Mouse (Mus musculus) adrenal gland, adult 18-20 months (tissue): ENCODE results near the gene Akap6. TPM values are rescaled to one million over a fixed set of nuclear protein-coding genes. Genes with fewer than 3 reads are reported as not detected.

Experiments used
- DNase-seq, 2 experiments: peaks; one replicate each; pipeline ENCODE4 v3.0.0; 2021 to 2022; ENCODE audit warnings: low spot score in 2 of 2
- long read RNA-seq, 2 experiments: library from polyadenylated mRNA; stranded (forward); transcript quantifications; one replicate each; pipeline ENCODE4 v2.0.0; 2021
- total RNA-seq, 2 experiments: library from RNA; stranded (reverse); gene quantifications; 1 replicate in 1 of 2; 2 replicates in 1 of 2; pipeline ENCODE4 v1.2.3; 2021

Gene Akap6
- total RNA-seq = 1 to 10 TPM; 2.2 to 2.5 TPM
- long read RNA-seq, experiment 1 = 0 reads
- long read RNA-seq, experiment 2 = 0 reads

GRCm38 (mm10) chr12:52699146-52699545 lies at the start of gene Akap6:
Gene Akap6, plus strand, starts transcription at chr12:52699383.
- DNase-seq = no peak

- DNase-seq = no peak
These were observed 36.0 kb upstream of the Akap6 start for GRCm38 (mm10) chr12:52662907-52663790.

GRCm38 (mm10) chr12:52664944-52665343 lies 34.2 kb upstream of the Akap6 start:
- no peak for DNase-seq

GRCm38 (mm10) chr12:52671436-52671835 lies 27.7 kb upstream of the Akap6 start:
- DNase-seq = no peak

GRCm38 (mm10) chr12:52671943-52672342 lies 27.2 kb upstream of the Akap6 start:
- DNase-seq = no peak

GRCm38 (mm10) chr12:52673361-52673960 lies 25.7 kb upstream of the Akap6 start:
- no peak for DNase-seq

- no peak for DNase-seq
These were observed 24.2 kb upstream of the Akap6 start for GRCm38 (mm10) chr12:52675010-52675409.

GRCm38 (mm10) chr12:52687355-52687754 lies 11.8 kb upstream of the Akap6 start:
- no peak for DNase-seq

- DNase-seq = no peak
These were observed 10.5 kb upstream of the Akap6 start for GRCm38 (mm10) chr12:52688712-52689111.

GRCm38 (mm10) chr12:52691552-52691951 lies 7.6 kb upstream of the Akap6 start:
- no peak for DNase-seq

- no peak for DNase-seq
These were observed 6.8 kb upstream of the Akap6 start for GRCm38 (mm10) chr12:52692290-52692974.

GRCm38 (mm10) chr12:52697407-52698109 lies 1.6 kb upstream of the Akap6 start:
- no peak for DNase-seq

GRCm38 (mm10) chr12:52698276-52698930 lies 780 bp upstream of the Akap6 start:
- no peak for DNase-seq

- DNase-seq = no peak
These were observed 946 bp downstream of the Akap6 start for GRCm38 (mm10) chr12:52699961-52700696.

GRCm38 (mm10) chr12:52700697-52701191 lies 1.6 kb downstream of the Akap6 start:
- DNase-seq = no peak

- DNase-seq = no peak
These were observed 2.0 kb downstream of the Akap6 start for GRCm38 (mm10) chr12:52701201-52701641.

GRCm38 (mm10) chr12:52702368-52702967 lies 3.3 kb downstream of the Akap6 start:
- no peak for DNase-seq

GRCm38 (mm10) chr12:52704081-52704480 lies 4.9 kb downstream of the Akap6 start:
- DNase-seq = no peak

- no peak for DNase-seq
These were observed 5.6 kb downstream of the Akap6 start for GRCm38 (mm10) chr12:52704810-52705209.
